Mouse (Mus musculus) heart, postnatal 4 days (tissue): ENCODE data around the gene Tnk2. TPM values are rescaled to one million over a fixed set of nuclear protein-coding genes. Genes with fewer than 3 reads are reported as not detected.
"Not testable (repeated sequence)": the region's sequence is repeated elsewhere in the genome, so short reads cannot be mapped to it uniquely, and the experiment has no call there.

Experiments
- DNase-seq: peaks from one replicate; pipeline ENCODE4 v3.0.0; 2021
- total RNA-seq, 2 experiments: library from RNA; stranded (reverse); gene quantifications; 2 replicates each; pipeline ENCODE4 v1.2.3; 2021

The Tnk2 gene
- total RNA-seq, 2 experiments from 2014 or later, result 38.4 to 49.9 TPM

- no peak for DNase-seq
These were observed 6.7 kb upstream of the Tnk2 start for GRCm38 (mm10) chr16:32636871-32637521.

GRCm38 (mm10) chr16:32638476-32638875, 5.2 kb upstream of the Tnk2 start:
- DNase-seq, result peak; percentile 87

GRCm38 (mm10) chr16:32640096-32640495, 3.6 kb upstream of the Tnk2 start:
- peak; percentile 41 for DNase-seq

GRCm38 (mm10) chr16:32640683-32641082, 3.0 kb upstream of the Tnk2 start:
- not testable (repeated sequence) for DNase-seq

- no peak for DNase-seq
These were observed 2.0 kb upstream of the Tnk2 start for GRCm38 (mm10) chr16:32641440-32642219.

- no peak for DNase-seq
These were observed 1.4 kb upstream of the Tnk2 start for GRCm38 (mm10) chr16:32642280-32642679.

GRCm38 (mm10) chr16:32644069-32644800, 561 bp downstream of the Tnk2 start:
- peak; percentile 59 for DNase-seq

- DNase-seq, result no peak
These were observed 1.1 kb downstream of the Tnk2 start for GRCm38 (mm10) chr16:32644801-32645170.

GRCm38 (mm10) chr16:32645361-32645914, 1.8 kb downstream of the Tnk2 start:
- DNase-seq, result peak; percentile 37

- DNase-seq, result no peak
These were observed 2.3 kb downstream of the Tnk2 start for GRCm38 (mm10) chr16:32646014-32646413.

GRCm38 (mm10) chr16:32647712-32648111, 4.0 kb downstream of the Tnk2 start:
- no peak for DNase-seq

- no peak for DNase-seq
These were observed 6.8 kb downstream of the Tnk2 start for GRCm38 (mm10) chr16:32650461-32650860.

GRCm38 (mm10) chr16:32650974-32651618, 7.4 kb downstream of the Tnk2 start:
- DNase-seq, result no peak

- DNase-seq, result no peak
These were observed 10.5 kb downstream of the Tnk2 start for GRCm38 (mm10) chr16:32654071-32654733.

- DNase-seq, result no peak
These were observed 11.9 kb downstream of the Tnk2 start for GRCm38 (mm10) chr16:32655534-32655933.

GRCm38 (mm10) chr16:32656321-32656720, 12.6 kb downstream of the Tnk2 start:
- DNase-seq, result no peak

- DNase-seq, result peak; percentile 72
These were observed 13.1 kb downstream of the Tnk2 start for GRCm38 (mm10) chr16:32656794-32657193.

- DNase-seq, result no peak
These were observed 14.0 kb downstream of the Tnk2 start for GRCm38 (mm10) chr16:32657498-32658250.

- no peak for DNase-seq
These were observed 15.1 kb downstream of the Tnk2 start for GRCm38 (mm10) chr16:32658743-32659171.

GRCm38 (mm10) chr16:32659385-32659784, 15.7 kb downstream of the Tnk2 start:
- peak; percentile 83 for DNase-seq

- no peak for DNase-seq
These were observed 16.4 kb downstream of the Tnk2 start for GRCm38 (mm10) chr16:32660095-32660494.
